Mouse (Mus musculus) midbrain, embryonic 15.5 days (tissue): ENCODE measurements around the gene Tmf1. TPM values are rescaled to one million over a fixed set of nuclear protein-coding genes. Genes with fewer than 3 reads are reported as not detected.
A peak's percentile ranks its signal among the peaks of the same experiment; 100 is the strongest.

ENCODE experiments used
- ATAC-seq: fragments of 200-750 bp; cut with Nextera tagmentation; replicated peaks from 2 replicates; pipeline ENCODE4 v1.8.0; 2017; ENCODE audit warnings: moderate TSS enrichment
- H3K27ac ChIP-seq: fragments of 300-500 bp; sonication (generic); 2 replicates; pipeline ENCODE4 v1.5.1; 2015; ENCODE audit warnings: mild to moderate bottlenecking, inconsistent platforms
- H3K27me3 ChIP-seq: fragments of 300-500 bp; sonication (generic); replicated peaks from 2 replicates; pipeline ENCODE4 v1.6.1; 2015; ENCODE audit warnings: inconsistent platforms
- H3K36me3 ChIP-seq: fragments of 300-500 bp; sonication (generic); replicated peaks from 2 replicates; pipeline ENCODE4 v1.6.1; 2015; ENCODE audit warnings: inconsistent platforms
- H3K4me1 ChIP-seq: fragments of 300-500 bp; sonication (generic); 2 replicates; pipeline ENCODE4 v1.6.1; 2015; ENCODE audit warnings: inconsistent platforms
- H3K4me2 ChIP-seq: fragments of 300-500 bp; sonication (generic); 2 replicates; pipeline ENCODE4 v1.6.1; 2015; ENCODE audit warnings: inconsistent platforms, mild to moderate bottlenecking, moderate library complexity
- H3K4me3 ChIP-seq: fragments of 300-500 bp; sonication (generic); 2 replicates; pipeline ENCODE4 v1.5.1; 2015; ENCODE audit warnings: mild to moderate bottlenecking, inconsistent platforms
- H3K9ac ChIP-seq: fragments of 300-500 bp; sonication (generic); 2 replicates; pipeline ENCODE4 v1.6.1; 2015; ENCODE audit warnings: mild to moderate bottlenecking, inconsistent platforms
- H3K9me3 ChIP-seq: fragments of 300-500 bp; sonication (generic); 2 replicates; pipeline ENCODE4 v1.6.1; 2016; ENCODE audit warnings: inconsistent platforms
- WGBS: fragments of 180-500 bp; shearing (Covaris S2); methylation state at CpG from one replicate; pipeline ENCODE4 v1.1.7; 2015; ENCODE audit warnings: mixed read lengths; 5-methylcytosine and 5-hydroxymethylcytosine counted together
- polyA plus RNA-seq: library from polyadenylated mRNA; unstranded; fragments of >200 nt; fragmentation: Nextera tagmentation; extraction: Ambion mirVana; gene quantifications from 2 replicates; pipeline ENCODE4 v1.2.1, GENCODE M21; 2015

The Tmf1 gene
- 35.6 and 35.7 TPM in 2 replicates for polyA plus RNA-seq

DNA sequence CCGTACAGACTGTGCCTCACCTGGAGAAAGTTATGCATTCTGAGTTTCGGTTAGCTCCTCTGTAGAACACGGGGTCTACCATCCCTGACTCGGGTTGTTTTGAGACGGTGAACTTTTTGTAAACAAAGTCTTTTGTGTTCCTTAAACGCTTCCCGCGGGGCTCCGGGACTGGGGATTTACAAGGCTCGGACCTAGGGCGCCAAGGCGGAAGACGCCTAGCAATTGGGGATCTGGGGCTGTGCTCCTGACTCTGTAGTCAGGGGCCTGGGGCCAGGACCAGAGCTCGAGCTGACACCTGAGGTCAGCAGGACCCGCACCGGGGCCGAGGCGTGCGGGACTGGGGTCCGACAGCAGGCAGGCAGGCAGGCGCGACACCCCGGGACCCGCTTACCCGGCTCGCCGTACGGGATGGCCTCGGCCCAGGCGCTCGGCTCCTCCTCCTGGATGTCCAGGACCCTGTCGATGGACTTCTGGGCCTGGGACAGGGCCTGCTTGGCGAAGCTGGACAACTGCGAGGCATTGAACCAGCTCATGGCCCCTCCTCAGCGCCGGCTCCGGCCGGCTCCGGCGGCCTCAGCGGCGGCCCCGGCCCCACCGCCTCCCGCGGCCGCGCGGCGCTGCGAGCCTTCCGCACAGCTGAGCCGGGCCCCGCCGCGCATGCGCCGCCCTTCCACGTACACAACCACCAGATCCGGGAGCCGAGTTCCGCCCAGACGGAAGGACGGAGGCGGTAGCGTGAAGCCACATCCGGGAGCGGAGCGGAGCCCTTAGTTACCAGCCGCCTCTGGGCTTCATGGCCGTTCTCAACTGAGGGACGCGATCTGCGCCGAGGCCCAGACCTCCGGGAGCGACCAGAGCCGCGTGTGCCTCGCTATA lies at the start of gene Tmf1:
Gene Tmf1 (minus strand): TSS at position 632 of the 876 bp plus-strand sequence.
- peak; percentile 98 for ATAC-seq
- H3K4me2 ChIP-seq: peak within 1 kb of the TSS; percentile 75
- H3K27ac ChIP-seq: peak within 1 kb of the TSS; percentile 88
- no peaks in the 10 kb centered on the region for H3K9me3 ChIP-seq
- under 1% methylated on average over 80 of the region's 80 CpGs for WGBS
- H3K9ac ChIP-seq: peak within 1 kb of the TSS; percentile 90
- no peaks in the 10 kb centered on the region for H3K27me3 ChIP-seq
- H3K4me1 ChIP-seq: peaks cover 17% of the 10 kb centered on the region
- no peaks in the 10 kb centered on the region for H3K36me3 ChIP-seq
- peak within 1 kb of the TSS; percentile 91 for H3K4me3 ChIP-seq

GRCm38 (mm10) chr6:97227067-97227847 lies 48.3 kb upstream of the Tmf1 start:
- Histone ChIP-seq H3K4me2 (no peak overlapping the region), H3K27me3 (no peaks in the 10 kb centered on the region), H3K36me3 (peaks cover 10% of the 10 kb centered on the region; the same call in 1 of the 2 replicates), H3K9ac (no peak overlapping the region), H3K9me3 (no peaks in the 10 kb centered on the region), H3K4me1 (peaks cover 5% of the 10 kb centered on the region; the same call in 1 of the 2 replicates), H3K27ac (no peak overlapping the region), H3K4me3 (no peak overlapping the region)
- 92% methylated on average over 9 of the region's 9 CpGs for WGBS
- ATAC-seq: no peak

DNA sequence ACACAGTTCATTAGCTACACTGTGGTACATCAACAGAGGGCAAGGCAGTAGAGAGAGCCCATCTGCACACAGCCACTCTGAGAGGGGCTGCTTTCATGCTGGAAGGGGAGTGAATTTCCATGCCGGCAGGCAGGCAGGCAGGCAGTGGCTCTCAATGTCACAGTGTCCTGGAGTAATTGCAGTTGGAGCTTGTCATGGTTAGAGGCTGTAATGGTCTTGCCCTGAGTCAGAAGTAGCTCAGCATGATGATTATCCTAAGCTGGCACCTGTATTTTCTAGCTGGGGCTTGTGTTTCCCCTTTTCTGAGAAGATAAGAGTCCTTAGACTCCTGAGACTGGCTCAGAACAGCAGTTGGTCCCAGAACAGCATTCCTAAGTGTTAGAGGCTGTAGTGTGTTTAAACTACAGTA lies 47.2 kb upstream of the Tmf1 start:
- H3K36me3 ChIP-seq: 0 out of 2 replicates have a peak, but pooled peaks cover 4% of the 10 kb centered on the region
- ATAC-seq: no peak
- H3K9me3 ChIP-seq: no peaks in the 10 kb centered on the region
- WGBS: 12% methylated on average over 1 of the region's 1 CpGs
- no peaks in the 10 kb centered on the region for H3K27me3 ChIP-seq
- peaks cover 12% of the 10 kb centered on the region; the same call in 1 of the 2 replicates for H3K4me1 ChIP-seq
- no peak overlapping the region for H3K4me3 ChIP-seq
- H3K9ac ChIP-seq: no peak overlapping the region
- H3K4me2 ChIP-seq: no peak overlapping the region
- peak overlapping the region; percentile 38; the same call in 1 of the 2 replicates for H3K27ac ChIP-seq

DNA sequence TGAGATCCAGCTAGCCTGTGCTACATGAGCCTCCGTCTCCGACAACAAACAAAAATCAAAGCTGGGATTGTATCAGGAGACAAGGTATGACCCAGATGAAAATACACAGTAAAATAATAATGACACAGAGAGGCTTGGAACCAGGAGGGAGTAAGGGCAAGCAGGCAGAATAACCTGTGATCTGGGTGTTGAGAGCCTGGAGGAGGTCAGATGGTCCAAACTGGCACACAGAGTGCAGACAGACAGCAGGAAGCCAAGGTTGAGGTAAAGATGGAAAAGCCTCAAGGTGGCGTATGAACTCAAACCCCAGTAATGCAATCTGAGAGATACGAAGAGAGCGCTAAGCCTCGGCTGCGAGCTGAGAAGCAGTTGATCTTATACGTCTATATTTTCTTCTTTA lies 45.6 kb upstream of the Tmf1 start:
- peaks cover 12% of the 10 kb centered on the region; the same call in 1 of the 2 replicates for H3K4me1 ChIP-seq
- H3K4me2 ChIP-seq: no peak overlapping the region
- H3K27ac ChIP-seq: no peak overlapping the region
- no peak overlapping the region for H3K4me3 ChIP-seq
- H3K9ac ChIP-seq: no peak overlapping the region
- H3K27me3 ChIP-seq: no peaks in the 10 kb centered on the region
- no peak for ATAC-seq
- no peaks in the 10 kb centered on the region for H3K36me3 ChIP-seq
- H3K9me3 ChIP-seq: no peaks in the 10 kb centered on the region
- 93% methylated on average over 8 of the region's 8 CpGs for WGBS

DNA sequence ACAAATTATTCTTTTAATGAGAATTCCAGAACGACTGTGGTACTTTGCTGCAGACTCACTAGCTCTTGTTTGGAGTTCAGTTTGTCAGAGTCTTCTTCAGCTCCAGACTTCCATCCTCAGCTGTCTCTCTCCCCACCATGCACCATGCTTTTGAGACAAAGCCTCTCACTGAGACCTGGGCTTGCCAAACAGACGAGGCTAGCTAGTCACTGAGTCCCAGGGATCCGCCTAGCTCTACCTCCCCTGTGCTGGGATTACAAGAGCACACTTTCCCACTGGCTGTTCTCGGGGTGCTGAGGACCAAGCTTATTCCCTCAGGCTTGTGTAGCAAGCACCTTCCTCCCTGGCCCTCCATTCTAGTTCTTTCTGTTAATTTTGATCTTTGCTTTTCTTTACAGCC lies 44.6 kb upstream of the Tmf1 start:
- Histone ChIP-seq H3K27me3 (no peaks in the 10 kb centered on the region), H3K4me3 (no peak overlapping the region), H3K36me3 (no peaks in the 10 kb centered on the region), H3K9ac (no peak overlapping the region), H3K9me3 (no peaks in the 10 kb centered on the region), H3K4me1 (peaks cover 12% of the 10 kb centered on the region; the same call in 1 of the 2 replicates), H3K27ac (no peak overlapping the region), H3K4me2 (no peak overlapping the region)
- ATAC-seq: no peak
- WGBS: 81% methylated on average over 4 of the region's 4 CpGs

GRCm38 (mm10) chr6:97222931-97223467 lies 44.1 kb upstream of the Tmf1 start:
- Histone ChIP-seq H3K36me3 (no peaks in the 10 kb centered on the region), H3K9me3 (no peaks in the 10 kb centered on the region), H3K4me3 (no peak overlapping the region), H3K27ac (no peak overlapping the region), H3K4me1 (peaks cover 12% of the 10 kb centered on the region; the same call in 1 of the 2 replicates), H3K4me2 (no peak overlapping the region), H3K27me3 (no peaks in the 10 kb centered on the region), H3K9ac (no peak overlapping the region)
- no peak for ATAC-seq
- 80% methylated on average over 5 of the region's 5 CpGs for WGBS

GRCm38 (mm10) chr6:97222321-97222720 lies 43.4 kb upstream of the Tmf1 start:
- no peak for ATAC-seq
- no peak overlapping the region for H3K9ac ChIP-seq
- no peak overlapping the region for H3K4me3 ChIP-seq
- H3K4me1 ChIP-seq: peaks cover 12% of the 10 kb centered on the region; the same call in 1 of the 2 replicates
- no peaks in the 10 kb centered on the region for H3K36me3 ChIP-seq
- no peak overlapping the region for H3K27ac ChIP-seq
- no peak overlapping the region for H3K4me2 ChIP-seq
- no peaks in the 10 kb centered on the region for H3K27me3 ChIP-seq
- H3K9me3 ChIP-seq: no peaks in the 10 kb centered on the region
- WGBS: 52% methylated on average over 6 of the region's 6 CpGs

DNA sequence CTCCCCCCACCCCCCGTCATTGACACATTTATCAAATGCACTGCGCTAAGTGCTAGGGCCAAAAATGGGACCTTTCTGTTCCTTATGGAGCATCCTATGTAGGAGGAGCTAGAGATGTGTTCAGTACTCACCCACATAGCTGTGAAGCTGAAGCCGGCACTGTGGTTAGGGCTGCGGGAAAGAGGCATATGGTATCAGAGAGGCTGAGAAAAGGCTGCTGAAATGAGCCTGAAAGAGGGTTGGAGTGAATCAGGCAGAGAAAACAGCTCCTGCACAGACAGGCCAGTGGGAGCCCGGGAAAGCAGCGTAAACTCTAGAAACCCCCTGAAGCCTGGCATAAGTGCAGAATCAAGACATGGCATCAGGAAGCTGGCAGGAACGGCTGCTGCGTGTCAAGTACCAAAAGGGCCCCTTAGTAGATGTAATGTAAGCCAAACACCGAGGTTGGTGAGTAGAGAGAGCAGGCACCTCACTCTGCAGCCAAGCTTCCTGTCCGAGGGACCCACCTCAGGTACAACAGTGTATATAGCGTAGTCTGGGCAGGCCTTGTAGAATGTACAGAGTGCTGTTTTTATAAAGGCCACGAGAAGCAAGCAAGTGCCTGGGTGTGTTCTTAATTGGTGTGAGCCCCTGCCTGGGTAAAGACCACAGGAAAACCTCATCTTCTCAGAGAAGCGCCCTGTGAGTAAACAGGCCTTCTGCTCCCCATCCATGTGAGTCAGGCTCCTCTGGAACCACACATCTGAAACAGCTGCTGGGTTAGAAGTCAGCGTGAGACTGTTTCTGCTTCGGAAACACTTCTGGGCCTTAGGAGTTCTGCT lies 42.5 kb upstream of the Tmf1 start:
- no peaks in the 10 kb centered on the region for H3K9me3 ChIP-seq
- no peak overlapping the region for H3K4me3 ChIP-seq
- H3K27me3 ChIP-seq: no peaks in the 10 kb centered on the region
- no peaks in the 10 kb centered on the region for H3K36me3 ChIP-seq
- H3K4me1 ChIP-seq: peaks cover 11% of the 10 kb centered on the region; the same call in 1 of the 2 replicates
- H3K27ac ChIP-seq: no peak overlapping the region
- H3K9ac ChIP-seq: no peak overlapping the region
- H3K4me2 ChIP-seq: no peak overlapping the region
- ATAC-seq: no peak
- WGBS: 74% methylated on average over 15 of the region's 15 CpGs

GRCm38 (mm10) chr6:97220672-97221071 lies 41.8 kb upstream of the Tmf1 start:
- Histone ChIP-seq H3K36me3 (no peaks in the 10 kb centered on the region), H3K27me3 (no peaks in the 10 kb centered on the region), H3K4me1 (peaks cover 8% of the 10 kb centered on the region; the same call in 1 of the 2 replicates), H3K4me3 (no peak overlapping the region), H3K9ac (no peak overlapping the region), H3K9me3 (no peaks in the 10 kb centered on the region), H3K4me2 (no peak overlapping the region), H3K27ac (no peak overlapping the region)
- no peak for ATAC-seq
- WGBS: 79% methylated on average over 2 of the region's 5 CpGs

- 81% methylated on average over 4 of the region's 4 CpGs for WGBS
- no peaks in the 10 kb centered on the region for H3K27me3 ChIP-seq
- no peak overlapping the region for H3K4me2 ChIP-seq
- H3K9ac ChIP-seq: no peak overlapping the region
- H3K27ac ChIP-seq: no peak overlapping the region
- H3K4me3 ChIP-seq: no peak overlapping the region
- H3K36me3 ChIP-seq: no peaks in the 10 kb centered on the region
- ATAC-seq: no peak
- H3K9me3 ChIP-seq: no peaks in the 10 kb centered on the region
- H3K4me1 ChIP-seq: peaks cover 17% of the 10 kb centered on the region
Measured at GRCm38 (mm10) chr6:97216154-97216821, 37.4 kb upstream of the Tmf1 start.

DNA sequence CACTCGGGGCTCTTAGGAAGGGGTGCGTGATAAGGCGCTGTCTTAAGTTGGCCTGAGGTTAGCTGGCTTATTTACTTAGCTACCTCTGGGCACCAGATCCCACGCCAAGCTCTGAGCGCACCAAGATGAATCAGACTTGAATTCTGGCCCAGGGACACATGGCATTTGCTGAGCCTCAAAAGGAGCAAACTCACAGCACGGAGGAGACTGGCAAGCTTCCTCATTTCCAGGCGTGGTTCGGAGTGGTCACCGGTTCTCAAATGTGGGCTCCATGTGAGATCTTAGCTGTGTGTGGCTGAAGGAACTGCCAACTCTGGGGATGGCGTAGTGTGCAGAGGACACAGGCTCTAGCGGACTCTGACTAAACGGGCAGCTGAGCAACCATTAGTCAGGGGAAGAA lies 33.1 kb upstream of the Tmf1 start:
- H3K27me3 ChIP-seq: no peaks in the 10 kb centered on the region
- H3K36me3 ChIP-seq: no peaks in the 10 kb centered on the region
- no peak overlapping the region for H3K9ac ChIP-seq
- 71% methylated on average over 12 of the region's 12 CpGs for WGBS
- H3K4me3 ChIP-seq: peak overlapping the region; percentile 64
- H3K27ac ChIP-seq: no peak overlapping the region
- H3K4me2 ChIP-seq: peak overlapping the region; percentile 54
- peaks cover 22% of the 10 kb centered on the region for H3K4me1 ChIP-seq
- H3K9me3 ChIP-seq: no peaks in the 10 kb centered on the region
- ATAC-seq: no peak
